Mouse (Mus musculus): ENCODE data around the gene Hipk2. TPM values are rescaled to one million over a fixed set of nuclear protein-coding genes. Genes with fewer than 3 reads are reported as not detected.

Gene Hipk2
- polyA plus RNA-seq, 1 experiment = 26.9 TPM

- no peaks in the 10 kb centered on the region for H3K4me1 ChIP-seq (ENCODE audit: control insufficient read depth, insufficient read depth, low read length)
- no peak for TF ChIP-seq CTCF (IDR thresholded peaks at IDR 0.05; ENCODE audit: extremely low read depth, insufficient read depth, low read length)
- TF ChIP-seq POLR2A (IDR thresholded peaks at IDR 0.05; ENCODE audit: extremely low read depth, insufficient read depth, low read length) = no peak
- no peak overlapping the region for H3K4me3 ChIP-seq (ENCODE audit: insufficient read depth, low read length)
- H3K27ac ChIP-seq (ENCODE audit: insufficient read depth, low read length) = no peak overlapping the region
Observed at GRCm38 (mm10) chr6:38908401-38908800, 32.4 kb upstream of the Hipk2 start.

- Histone ChIP-seq H3K27ac (ENCODE audit: insufficient read depth, low read length) (no peak overlapping the region), H3K4me3 (ENCODE audit: insufficient read depth, low read length) (no peak overlapping the region), H3K4me1 (ENCODE audit: control insufficient read depth, insufficient read depth, low read length) (no peaks in the 10 kb centered on the region)
- TF ChIP-seq POLR2A (IDR thresholded peaks at IDR 0.05; ENCODE audit: extremely low read depth, insufficient read depth, low read length) (no peak), CTCF (IDR thresholded peaks at IDR 0.05; ENCODE audit: extremely low read depth, insufficient read depth, low read length) (no peak)
Observed at GRCm38 (mm10) chr6:38906005-38906404, 30.0 kb upstream of the Hipk2 start.

- TF ChIP-seq POLR2A (IDR thresholded peaks at IDR 0.05; ENCODE audit: extremely low read depth, insufficient read depth, low read length) (no peak), CTCF (IDR thresholded peaks at IDR 0.05; ENCODE audit: extremely low read depth, insufficient read depth, low read length) (no peak)
- Histone ChIP-seq H3K4me1 (ENCODE audit: control insufficient read depth, insufficient read depth, low read length) (no peaks in the 10 kb centered on the region), H3K27ac (ENCODE audit: insufficient read depth, low read length) (no peak overlapping the region), H3K4me3 (ENCODE audit: insufficient read depth, low read length) (no peak overlapping the region)
Observed at GRCm38 (mm10) chr6:38902820-38903439, 27.0 kb upstream of the Hipk2 start.

GRCm38 (mm10) chr6:38901636-38902035 lies 25.7 kb upstream of the Hipk2 start:
- no peak overlapping the region for H3K27ac ChIP-seq (ENCODE audit: insufficient read depth, low read length)
- H3K4me1 ChIP-seq (ENCODE audit: control insufficient read depth, insufficient read depth, low read length) = no peaks in the 10 kb centered on the region
- H3K4me3 ChIP-seq (ENCODE audit: insufficient read depth, low read length) = no peak overlapping the region
- TF ChIP-seq POLR2A (IDR thresholded peaks at IDR 0.05; ENCODE audit: extremely low read depth, insufficient read depth, low read length) = no peak
- no peak for TF ChIP-seq CTCF (IDR thresholded peaks at IDR 0.05; ENCODE audit: extremely low read depth, insufficient read depth, low read length)

GRCm38 (mm10) chr6:38901152-38901551 lies 25.2 kb upstream of the Hipk2 start:
- no peak overlapping the region for H3K4me3 ChIP-seq (ENCODE audit: insufficient read depth, low read length)
- no peaks in the 10 kb centered on the region for H3K4me1 ChIP-seq (ENCODE audit: control insufficient read depth, insufficient read depth, low read length)
- H3K27ac ChIP-seq (ENCODE audit: insufficient read depth, low read length) = no peak overlapping the region
- TF ChIP-seq POLR2A (IDR thresholded peaks at IDR 0.05; ENCODE audit: extremely low read depth, insufficient read depth, low read length) = no peak
- no peak for TF ChIP-seq CTCF (IDR thresholded peaks at IDR 0.05; ENCODE audit: extremely low read depth, insufficient read depth, low read length)

GRCm38 (mm10) chr6:38900479-38901126 lies 24.6 kb upstream of the Hipk2 start:
- H3K4me1 ChIP-seq (ENCODE audit: control insufficient read depth, insufficient read depth, low read length) = no peaks in the 10 kb centered on the region
- H3K27ac ChIP-seq (ENCODE audit: insufficient read depth, low read length) = no peak overlapping the region
- H3K4me3 ChIP-seq (ENCODE audit: insufficient read depth, low read length) = no peak overlapping the region
- TF ChIP-seq CTCF (IDR thresholded peaks at IDR 0.05; ENCODE audit: extremely low read depth, insufficient read depth, low read length) = no peak
- TF ChIP-seq POLR2A (IDR thresholded peaks at IDR 0.05; ENCODE audit: extremely low read depth, insufficient read depth, low read length) = no peak

- Histone ChIP-seq H3K27ac (ENCODE audit: insufficient read depth, low read length) (no peak overlapping the region), H3K4me3 (ENCODE audit: insufficient read depth, low read length) (no peak overlapping the region), H3K4me1 (ENCODE audit: control insufficient read depth, insufficient read depth, low read length) (no peaks in the 10 kb centered on the region)
- no peak for TF ChIP-seq CTCF (IDR thresholded peaks at IDR 0.05; ENCODE audit: extremely low read depth, insufficient read depth, low read length)
- TF ChIP-seq POLR2A (IDR thresholded peaks at IDR 0.05; ENCODE audit: extremely low read depth, insufficient read depth, low read length) = no peak
Observed at GRCm38 (mm10) chr6:38900073-38900472, 24.1 kb upstream of the Hipk2 start.

- Histone ChIP-seq H3K4me1 (ENCODE audit: control insufficient read depth, insufficient read depth, low read length) (no peaks in the 10 kb centered on the region), H3K4me3 (ENCODE audit: insufficient read depth, low read length) (no peak overlapping the region), H3K27ac (ENCODE audit: insufficient read depth, low read length) (no peak overlapping the region)
- TF ChIP-seq CTCF (IDR thresholded peaks at IDR 0.05; ENCODE audit: extremely low read depth, insufficient read depth, low read length) = no peak
- TF ChIP-seq POLR2A (IDR thresholded peaks at IDR 0.05; ENCODE audit: extremely low read depth, insufficient read depth, low read length) = no peak
Observed at GRCm38 (mm10) chr6:38893615-38894014, 17.6 kb upstream of the Hipk2 start.

- Histone ChIP-seq H3K4me1 (ENCODE audit: control insufficient read depth, insufficient read depth, low read length) (no peaks in the 10 kb centered on the region), H3K4me3 (ENCODE audit: insufficient read depth, low read length) (no peak overlapping the region), H3K27ac (ENCODE audit: insufficient read depth, low read length) (no peak overlapping the region)
- TF ChIP-seq CTCF (IDR thresholded peaks at IDR 0.05; ENCODE audit: extremely low read depth, insufficient read depth, low read length) = no peak
Observed at GRCm38 (mm10) chr6:38892017-38892416, 16.1 kb upstream of the Hipk2 start.

GRCm38 (mm10) chr6:38889156-38889555 lies 13.2 kb upstream of the Hipk2 start:
- no peak for TF ChIP-seq CTCF (IDR thresholded peaks at IDR 0.05; ENCODE audit: extremely low read depth, insufficient read depth, low read length)
- TF ChIP-seq POLR2A (IDR thresholded peaks at IDR 0.05; ENCODE audit: extremely low read depth, insufficient read depth, low read length) = no peak
- no peaks in the 10 kb centered on the region for H3K4me1 ChIP-seq (ENCODE audit: control insufficient read depth, insufficient read depth, low read length)
- H3K4me3 ChIP-seq (ENCODE audit: insufficient read depth, low read length) = no peak overlapping the region
- H3K27ac ChIP-seq (ENCODE audit: insufficient read depth, low read length) = no peak overlapping the region
